Mouse (Mus musculus) liver, embryonic 15.5 days (tissue): ENCODE measurements around the gene Map3k6. TPM values are rescaled to one million over a fixed set of nuclear protein-coding genes. Genes with fewer than 3 reads are reported as not detected.

ENCODE experiments used
- ATAC-seq: fragments of 200-750 bp; cut with Nextera tagmentation; 2 replicates; pipeline ENCODE4 v1.8.0; 2017; ENCODE audit warnings: moderate number of reproducible peaks, mild to moderate bottlenecking, moderate library complexity; ENCODE audit not compliant: insufficient read depth
- H3K27ac ChIP-seq: fragments of 300-500 bp; sonication (generic); replicated peaks from 2 replicates; pipeline ENCODE4 v1.5.1; 2015; ENCODE audit warnings: mild to moderate bottlenecking, inconsistent platforms
- H3K27me3 ChIP-seq: fragments of 300-500 bp; sonication (generic); 2 replicates; pipeline ENCODE4 v1.6.1; 2015; ENCODE audit warnings: mild to moderate bottlenecking, inconsistent platforms
- H3K36me3 ChIP-seq: fragments of 300-500 bp; sonication (generic); replicated peaks from 2 replicates; pipeline ENCODE4 v1.6.1; 2015; ENCODE audit warnings: moderate library complexity, mild to moderate bottlenecking, inconsistent platforms
- H3K4me1 ChIP-seq: fragments of 300-500 bp; sonication (generic); replicated peaks from 2 replicates; pipeline ENCODE4 v1.6.1; 2015; ENCODE audit warnings: inconsistent platforms
- H3K4me2 ChIP-seq: fragments of 300-500 bp; sonication (generic); 2 replicates; pipeline ENCODE4 v1.6.1; 2015; ENCODE audit warnings: moderate library complexity, mild to moderate bottlenecking, inconsistent platforms
- H3K4me3 ChIP-seq: fragments of 300-500 bp; sonication (generic); replicated peaks from 2 replicates; pipeline ENCODE4 v1.5.1; 2015; ENCODE audit warnings: mild to moderate bottlenecking, inconsistent platforms
- H3K9ac ChIP-seq: fragments of 300-500 bp; sonication (generic); 2 replicates; pipeline ENCODE4 v1.6.1; 2015; ENCODE audit warnings: moderate library complexity, mild to moderate bottlenecking, inconsistent platforms
- H3K9me3 ChIP-seq: fragments of 300-500 bp; sonication (generic); replicated peaks from 2 replicates; pipeline ENCODE4 v1.6.1; 2016; ENCODE audit warnings: inconsistent platforms
- WGBS: fragments of 180-500 bp; shearing (Covaris S2); methylation state at CpG from one replicate; pipeline ENCODE4 v1.1.7; 2015; ENCODE audit warnings: mixed read lengths; ENCODE audit not compliant: insufficient replicate concordance; 5-methylcytosine and 5-hydroxymethylcytosine counted together
- microRNA-seq: library from miRNA; unstranded; fragments of <30 nt; microRNA quantifications from one replicate; pipeline ENCODE4, GENCODE M21; 2016
- polyA plus RNA-seq: library from polyadenylated mRNA; unstranded; fragments of >200 nt; fragmentation: Nextera tagmentation; extraction: Ambion mirVana; gene quantifications from 2 replicates; pipeline ENCODE4 v1.2.1, GENCODE M21; 2015

Map3k6 gene
- polyA plus RNA-seq, 1 experiment from 2014 or later = 2.0 TPM

DNA sequence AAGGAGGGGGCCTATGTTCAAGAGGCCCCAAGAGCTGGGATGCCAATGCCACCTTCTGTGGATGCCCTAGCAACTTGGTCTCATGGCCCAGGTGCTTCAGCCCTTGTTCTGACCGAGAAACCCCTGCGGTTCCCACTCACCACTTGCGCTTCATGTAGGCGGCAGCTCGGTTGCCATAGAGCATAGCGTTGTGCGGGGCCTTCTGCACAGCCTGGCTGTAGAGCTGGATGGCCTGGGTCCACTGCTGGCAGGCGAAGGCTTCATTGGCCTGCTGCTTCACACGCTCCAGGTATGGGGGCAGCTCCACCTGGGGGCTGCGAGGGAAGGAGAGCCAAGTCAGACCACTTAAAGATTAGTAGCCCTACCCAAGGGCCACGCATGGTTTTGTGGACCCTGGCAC lies 59.8 kb downstream of the Map3k6 start:
- Histone ChIP-seq H3K4me3 (no peak overlapping the region), H3K27ac (no peak overlapping the region), H3K9ac (no peak overlapping the region), H3K36me3 (peaks cover 60% of the 10 kb centered on the region), H3K9me3 (no peaks in the 10 kb centered on the region), H3K27me3 (no peaks in the 10 kb centered on the region), H3K4me1 (no peaks in the 10 kb centered on the region; the same call in 1 of the 2 replicates), H3K4me2 (no peak overlapping the region)
- no peak for ATAC-seq
- 84% methylated on average over 11 of the region's 11 CpGs for WGBS

DNA sequence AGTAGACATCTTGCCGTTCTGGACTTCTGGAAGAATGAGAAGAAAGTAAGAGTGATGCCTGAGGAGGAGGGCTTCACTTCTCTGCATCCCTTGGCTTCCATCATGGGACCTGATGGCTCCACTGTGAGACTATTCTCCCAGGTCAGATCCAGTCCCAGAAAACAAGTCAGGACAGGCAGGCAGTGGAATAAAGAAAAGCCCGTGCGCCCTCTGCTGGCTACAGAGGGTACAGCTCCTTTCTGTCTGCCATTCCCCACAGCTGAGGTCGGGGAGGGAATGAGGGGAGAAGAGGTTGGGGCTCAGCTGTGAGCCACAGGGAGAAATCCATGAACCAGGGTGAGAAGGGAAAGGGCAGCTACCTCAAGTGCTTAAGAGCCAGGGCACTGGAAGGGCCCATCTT lies 61.2 kb downstream of the Map3k6 start:
- Histone ChIP-seq H3K27me3 (no peaks in the 10 kb centered on the region), H3K9me3 (no peaks in the 10 kb centered on the region), H3K4me1 (no peaks in the 10 kb centered on the region; the same call in 1 of the 2 replicates), H3K36me3 (peaks cover 50% of the 10 kb centered on the region), H3K4me3 (no peak overlapping the region), H3K27ac (no peak overlapping the region), H3K4me2 (no peak overlapping the region), H3K9ac (no peak overlapping the region)
- 25% methylated on average over 4 of the region's 4 CpGs for WGBS
- no peak for ATAC-seq

Small RNA genes lying within 50 kb of the gene (microRNA-seq; reads per million reads assigned to microRNA genes)
- 2.0 reads per million for gene Mir7017

Other genes starting within 250 kb of the Map3k6 start
- gene Ahdc1, start 229.6 kb upstream of the Map3k6 start, polyA plus RNA-seq = 1.1 and 1.3 TPM in 2 replicates
- gene Wasf2, start 110.3 kb upstream of the Map3k6 start, polyA plus RNA-seq = 44.0 and 52.0 TPM in 2 replicates
- not detected in 2 replicates for gene Cd164l2, start 28.7 kb upstream of the Map3k6 start, polyA plus RNA-seq
- not detected in 2 replicates for gene Gpr3, start 28.3 kb upstream of the Map3k6 start, polyA plus RNA-seq
- gene Sytl1, start 22.3 kb downstream of the Map3k6 start, polyA plus RNA-seq = 0.92 and 1.0 TPM in 2 replicates
- 35.8 and 42.3 TPM in 2 replicates for gene Tmem222, start 37.0 kb downstream of the Map3k6 start, polyA plus RNA-seq
- gene Wdtc1, start 112.7 kb downstream of the Map3k6 start, polyA plus RNA-seq = 8.1 and 8.5 TPM in 2 replicates
- gene Slc9a1, start 128.9 kb downstream of the Map3k6 start, polyA plus RNA-seq = 2.9 and 3.0 TPM in 2 replicates
- gene Tent5b, start 239.3 kb downstream of the Map3k6 start, polyA plus RNA-seq = 0.15 and 0.21 TPM in 2 replicates